Mouse (Mus musculus) heart, embryonic 13.5 days (tissue): ENCODE data around the gene Baiap2l1. TPM values are rescaled to one million over a fixed set of nuclear protein-coding genes. Genes with fewer than 3 reads are reported as not detected.

Source experiments
- ATAC-seq: fragments of 200-750 bp; cut with Nextera tagmentation; 2 replicates; pipeline ENCODE4 v1.8.0; 2017; ENCODE audit warnings: moderate TSS enrichment; ENCODE audit not compliant: insufficient number of reproducible peaks, low FRiP score, low TSS enrichment; ENCODE audit errors: extremely low read depth
- H3K27ac ChIP-seq: fragments of 300-500 bp; sonication (generic); replicated peaks from 2 replicates; pipeline ENCODE4 v1.5.1; 2015; ENCODE audit warnings: moderate library complexity, mild to moderate bottlenecking, inconsistent platforms
- H3K27me3 ChIP-seq: fragments of 300-500 bp; sonication (generic); replicated peaks from 2 replicates; pipeline ENCODE4 v1.6.1; 2015; ENCODE audit warnings: mild to moderate bottlenecking, inconsistent platforms
- H3K36me3 ChIP-seq: fragments of 300-500 bp; sonication (generic); 2 replicates; pipeline ENCODE4 v1.6.1; 2015; ENCODE audit warnings: mild to moderate bottlenecking, inconsistent platforms
- H3K4me1 ChIP-seq: fragments of 300-500 bp; sonication (generic); 2 replicates; pipeline ENCODE4 v1.6.1; 2015; ENCODE audit warnings: inconsistent platforms
- H3K4me2 ChIP-seq: fragments of 300-500 bp; sonication (generic); 2 replicates; pipeline ENCODE4 v1.6.1; 2015; ENCODE audit warnings: inconsistent platforms, mild to moderate bottlenecking, moderate library complexity
- H3K4me3 ChIP-seq: fragments of 300-500 bp; sonication (generic); 2 replicates; pipeline ENCODE4 v1.5.1; 2015; ENCODE audit warnings: moderate library complexity, mild to moderate bottlenecking, inconsistent platforms
- H3K9ac ChIP-seq: fragments of 300-500 bp; sonication (generic); 2 replicates; pipeline ENCODE4 v1.6.1; 2015; ENCODE audit warnings: inconsistent platforms, mild to moderate bottlenecking, moderate library complexity
- H3K9me3 ChIP-seq: fragments of 300-500 bp; sonication (generic); 2 replicates; pipeline ENCODE4 v1.6.1; 2016; ENCODE audit warnings: inconsistent platforms
- WGBS: fragments of 180-500 bp; shearing (Covaris S2); methylation state at CpG from one replicate; pipeline ENCODE4 v1.1.7; 2015; ENCODE audit warnings: mixed read lengths; 5-methylcytosine and 5-hydroxymethylcytosine counted together
- polyA plus RNA-seq: library from polyadenylated mRNA; unstranded; fragments of >200 nt; fragmentation: Nextera tagmentation; extraction: Ambion mirVana; gene quantifications from 2 replicates; pipeline ENCODE4 v1.2.1, GENCODE M21; 2015

Gene Baiap2l1
- polyA plus RNA-seq, 1 experiment from 2014 or later = 9.1 TPM

DNA sequence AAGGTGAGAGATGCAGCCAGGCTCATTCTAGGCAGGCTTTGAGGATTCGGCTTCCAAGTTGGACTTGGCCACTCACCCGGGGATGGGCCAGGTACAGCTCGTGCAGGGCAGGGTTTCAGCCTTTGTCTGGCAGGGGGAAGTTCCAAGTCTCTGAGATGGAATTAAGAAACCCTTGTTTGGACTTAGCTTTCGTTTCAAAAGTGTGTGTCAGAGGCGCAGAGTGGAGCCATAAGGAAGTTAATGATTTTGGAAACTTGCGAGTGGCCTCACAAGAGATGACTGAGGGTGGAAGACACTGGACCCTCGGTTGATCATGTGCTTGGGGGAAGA is 101.4 kb downstream of the Baiap2l1 start:
- no peaks in the 10 kb centered on the region for H3K9me3 ChIP-seq
- peaks cover 26% of the 10 kb centered on the region for H3K36me3 ChIP-seq
- H3K27ac ChIP-seq = peak overlapping the region; percentile 97
- no peaks in the 10 kb centered on the region for H3K27me3 ChIP-seq
- peak overlapping the region; percentile 100 for H3K9ac ChIP-seq
- peak overlapping the region; percentile 98 for H3K4me3 ChIP-seq
- peaks cover 61% of the 10 kb centered on the region for H3K4me1 ChIP-seq
- ATAC-seq = no peak
- 12% methylated on average over 7 of the region's 7 CpGs for WGBS
- H3K4me2 ChIP-seq = peak overlapping the region; percentile 94

DNA sequence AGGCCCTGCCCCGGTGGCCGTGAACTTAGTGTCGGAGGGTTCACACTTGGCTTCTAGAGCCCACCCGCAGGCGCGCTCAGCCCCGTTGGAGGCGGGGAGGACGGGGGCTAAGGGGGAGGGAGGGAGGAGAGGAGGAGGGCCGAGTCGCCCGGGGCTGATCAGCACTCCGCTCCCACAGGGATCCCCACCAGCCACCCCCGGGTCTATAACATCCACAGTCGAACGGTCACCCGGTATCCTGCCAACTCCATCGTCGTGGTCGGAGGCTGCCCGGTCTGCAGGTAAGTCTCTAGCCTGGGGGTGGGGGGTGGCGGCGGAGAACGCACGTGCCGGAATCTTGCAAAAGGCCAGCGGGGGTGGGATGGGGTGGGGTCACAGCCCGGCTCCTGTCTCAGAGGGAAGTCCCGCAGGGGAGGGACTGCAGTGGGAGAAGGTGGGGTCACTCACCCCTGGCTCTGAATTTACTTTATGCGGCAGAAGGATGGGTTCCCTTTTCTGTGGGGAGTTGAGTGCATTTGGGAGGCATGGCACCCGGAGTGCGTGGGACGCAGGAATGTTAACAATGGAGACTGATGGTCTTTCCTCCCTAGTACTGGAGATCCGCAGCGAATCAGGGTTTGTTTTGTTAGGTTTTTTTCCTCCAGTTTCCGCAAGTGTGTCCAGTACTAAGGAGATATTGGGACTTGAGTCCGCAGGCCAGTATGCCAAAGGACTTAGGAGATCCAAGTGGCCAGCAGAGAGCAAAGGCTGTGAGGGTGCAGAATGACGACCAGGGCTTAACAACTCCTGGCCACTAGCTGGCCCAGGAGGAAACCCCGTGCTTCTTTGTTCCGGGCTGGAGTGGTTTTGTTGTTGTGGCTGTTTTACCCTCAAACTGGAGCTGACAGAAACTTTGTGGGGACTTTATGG is 102.0 kb downstream of the Baiap2l1 start:
- H3K4me2 ChIP-seq = peak overlapping the region; percentile 94
- peak overlapping the region; percentile 97 for H3K27ac ChIP-seq
- peaks cover 20% of the 10 kb centered on the region for H3K36me3 ChIP-seq
- H3K4me1 ChIP-seq = peaks cover 55% of the 10 kb centered on the region
- ATAC-seq = peak; percentile 40
- peak overlapping the region; percentile 98 for H3K4me3 ChIP-seq
- no peaks in the 10 kb centered on the region for H3K9me3 ChIP-seq
- H3K9ac ChIP-seq = peak overlapping the region; percentile 100
- under 1% methylated on average over 40 of the region's 40 CpGs for WGBS
- no peaks in the 10 kb centered on the region for H3K27me3 ChIP-seq

DNA sequence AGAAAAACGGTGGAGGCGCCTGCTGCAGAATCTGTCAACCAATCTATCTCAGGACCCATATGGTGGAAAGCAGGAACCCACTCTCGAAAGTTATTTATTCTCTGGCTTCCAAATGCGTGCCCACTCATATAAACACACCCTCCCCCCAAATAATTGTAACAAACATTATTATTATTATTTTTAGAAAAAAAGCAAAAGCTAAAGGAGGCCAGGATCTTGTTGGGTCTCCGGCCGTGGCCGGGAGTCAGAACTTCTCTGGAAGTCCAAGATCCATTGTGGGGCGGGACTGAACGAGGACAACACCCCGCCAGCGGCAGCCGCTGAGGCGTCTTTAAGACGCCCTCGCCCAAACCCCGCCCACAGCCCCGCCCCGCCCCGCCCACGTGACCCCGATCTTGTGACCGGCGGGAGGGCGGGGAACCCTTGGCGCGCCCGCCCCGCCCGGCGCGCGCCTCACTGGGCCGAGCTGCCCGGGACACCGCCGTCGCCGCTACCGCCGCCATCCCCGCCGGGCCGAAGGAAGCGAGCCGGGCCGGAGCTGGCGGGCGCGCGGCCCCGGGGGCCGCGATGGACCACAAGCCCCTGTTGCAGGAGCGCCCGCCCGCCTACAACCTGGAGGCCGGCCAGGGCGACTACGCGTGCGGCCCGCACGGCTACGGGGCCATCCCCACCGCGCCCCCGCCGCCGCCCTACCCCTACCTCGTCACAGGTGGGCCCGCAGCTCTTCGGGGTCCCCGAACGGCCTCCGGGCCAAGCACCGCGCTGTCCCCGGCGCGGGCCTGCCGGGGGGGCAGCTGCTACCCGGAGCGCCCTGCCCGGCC is 102.9 kb downstream of the Baiap2l1 start:
- Histone ChIP-seq H3K27me3 (no peaks in the 10 kb centered on the region), H3K4me2 (peak overlapping the region; percentile 94), H3K27ac (peak overlapping the region; percentile 97), H3K4me3 (peak overlapping the region; percentile 98), H3K9me3 (no peaks in the 10 kb centered on the region), H3K4me1 (peaks cover 46% of the 10 kb centered on the region), H3K9ac (peak overlapping the region; percentile 100), H3K36me3 (peaks cover 12% of the 10 kb centered on the region)
- WGBS = 1% methylated on average over 71 of the region's 84 CpGs
- ATAC-seq = peak; percentile 77

DNA sequence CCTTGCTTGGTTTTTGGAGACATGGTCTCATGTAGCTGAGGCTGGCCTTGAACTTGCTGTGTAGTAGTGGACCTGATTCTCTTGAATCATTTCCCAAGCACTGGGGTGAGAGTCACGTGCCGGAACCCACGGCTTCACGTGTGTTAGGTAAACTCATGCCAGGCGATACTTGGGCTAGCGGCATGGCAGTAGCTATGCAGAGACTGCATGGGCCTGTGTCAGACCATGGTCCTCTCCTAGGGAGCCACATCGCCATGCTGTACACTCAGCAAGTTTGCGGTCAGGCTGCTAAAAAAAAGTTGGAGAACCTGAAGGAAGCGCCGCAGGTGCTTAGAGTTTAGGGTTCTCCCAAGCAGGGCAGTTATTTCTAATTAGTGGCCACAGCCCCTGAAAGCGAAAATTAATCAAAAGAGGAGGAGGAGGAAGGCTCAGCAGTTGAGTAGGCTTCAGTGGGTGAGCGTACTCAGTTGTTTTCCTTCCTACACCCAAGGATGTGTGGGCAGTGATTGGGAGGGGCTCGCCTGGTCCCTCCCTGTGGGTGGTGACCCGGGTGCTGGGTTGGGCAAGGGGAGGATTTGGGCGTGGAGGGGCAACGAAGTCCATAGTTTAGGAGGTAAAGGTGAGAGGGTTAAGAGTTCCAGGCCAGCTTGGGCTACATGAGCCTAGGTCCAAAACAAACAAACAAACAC is 103.6 kb downstream of the Baiap2l1 start:
- ATAC-seq = peak; percentile 34
- Histone ChIP-seq H3K9ac (peak overlapping the region; percentile 100), H3K4me2 (peak overlapping the region; percentile 94), H3K27me3 (no peaks in the 10 kb centered on the region), H3K36me3 (peaks cover 5% of the 10 kb centered on the region), H3K27ac (peak overlapping the region; percentile 97), H3K4me1 (peaks cover 38% of the 10 kb centered on the region), H3K4me3 (peak overlapping the region; percentile 98), H3K9me3 (no peaks in the 10 kb centered on the region)
- WGBS = 53% methylated on average over 16 of the region's 16 CpGs

DNA sequence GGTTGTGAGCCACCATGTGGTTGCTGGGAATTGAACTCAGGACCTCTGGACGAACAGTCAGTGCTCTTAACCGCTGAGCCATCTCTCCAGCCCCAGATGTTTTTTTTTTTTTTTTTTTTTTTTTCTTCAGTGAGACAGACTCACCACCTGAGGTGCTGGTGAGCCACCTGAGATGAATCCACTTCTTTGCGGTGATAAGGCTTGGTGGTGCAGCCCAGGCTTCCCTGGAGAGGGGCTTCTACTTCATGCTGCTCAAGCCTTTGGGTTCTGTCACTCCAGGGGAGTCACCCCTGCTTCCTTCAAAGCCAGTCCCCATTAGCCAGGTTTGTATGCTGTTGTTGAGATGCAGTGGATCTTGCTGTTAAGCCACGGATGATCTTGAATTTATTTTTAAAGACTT is 104.7 kb downstream of the Baiap2l1 start:
- no peak overlapping the region for H3K27ac ChIP-seq
- no peaks in the 10 kb centered on the region for H3K36me3 ChIP-seq
- no peak overlapping the region for H3K4me2 ChIP-seq
- ATAC-seq = no peak
- peaks cover 30% of the 10 kb centered on the region for H3K4me1 ChIP-seq
- no peaks in the 10 kb centered on the region for H3K9me3 ChIP-seq
- no peak overlapping the region for H3K9ac ChIP-seq
- H3K4me3 ChIP-seq = no peak overlapping the region
- WGBS = 72% methylated on average over 4 of the region's 4 CpGs
- no peaks in the 10 kb centered on the region for H3K27me3 ChIP-seq

DNA sequence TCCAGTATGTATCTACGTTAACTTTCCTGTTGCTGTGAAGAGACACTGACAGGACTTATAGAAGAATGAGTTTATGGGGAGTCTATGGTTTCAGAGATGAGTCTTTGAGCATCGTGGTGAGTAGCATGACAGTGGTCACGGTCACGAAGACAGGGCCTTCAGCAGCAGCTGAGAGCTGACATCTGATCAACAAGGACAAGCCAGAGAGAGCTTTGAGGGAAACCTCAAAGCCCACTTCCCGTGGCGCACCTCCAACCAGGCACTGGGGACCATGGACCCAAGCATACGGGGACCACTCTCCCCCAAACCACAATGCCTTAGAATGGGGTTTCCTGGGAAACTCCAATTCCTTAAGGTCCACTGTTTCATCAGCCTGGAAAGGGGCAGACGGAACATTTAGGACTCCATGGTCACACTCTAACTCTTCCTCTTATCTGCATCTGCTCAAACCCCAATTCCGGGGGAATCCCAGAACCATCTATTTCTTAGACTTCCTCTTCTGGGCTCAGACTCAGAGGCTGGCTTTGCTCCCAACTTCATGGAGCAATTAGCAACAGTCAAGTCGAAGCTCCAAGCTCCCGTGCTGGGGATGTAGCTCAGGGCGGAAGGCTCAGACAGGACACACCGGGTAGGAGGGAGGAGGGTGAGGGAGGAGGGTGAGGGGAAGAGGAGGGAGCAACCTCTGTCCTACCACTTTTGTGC is 105.9 kb downstream of the Baiap2l1 start:
- Histone ChIP-seq H3K36me3 (no peaks in the 10 kb centered on the region), H3K4me1 (peaks cover 28% of the 10 kb centered on the region), H3K4me2 (no peak overlapping the region), H3K27ac (no peak overlapping the region), H3K9me3 (no peaks in the 10 kb centered on the region), H3K4me3 (no peak overlapping the region), H3K27me3 (no peaks in the 10 kb centered on the region), H3K9ac (no peak overlapping the region)
- WGBS = 83% methylated on average over 13 of the region's 13 CpGs
- ATAC-seq = no peak

DNA sequence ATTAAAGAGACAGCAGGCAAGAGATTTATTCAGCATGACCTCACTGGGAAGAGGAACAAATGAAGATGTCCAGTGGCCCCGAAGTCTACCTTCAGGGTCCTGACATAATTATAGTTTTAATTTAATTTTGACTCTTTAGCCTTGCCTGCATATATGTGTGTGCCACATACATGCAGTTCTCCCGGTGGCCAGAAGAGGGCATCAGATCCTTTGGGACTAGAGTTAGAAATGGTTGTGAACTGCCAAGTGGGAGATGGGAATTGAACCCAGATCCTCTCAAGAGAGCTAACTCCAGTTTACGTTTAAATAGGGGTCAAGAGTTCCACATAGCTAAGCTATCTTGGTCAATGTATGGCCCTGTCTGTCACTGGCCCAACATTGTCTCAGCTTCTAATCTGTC is 108.0 kb downstream of the Baiap2l1 start:
- Histone ChIP-seq H3K4me1 (peaks cover 25% of the 10 kb centered on the region), H3K4me2 (no peak overlapping the region), H3K27me3 (no peaks in the 10 kb centered on the region), H3K27ac (no peak overlapping the region), H3K4me3 (no peak overlapping the region), H3K9ac (no peak overlapping the region), H3K36me3 (no peaks in the 10 kb centered on the region), H3K9me3 (no peaks in the 10 kb centered on the region)
- no peak for ATAC-seq
- WGBS = 82% methylated on average over 3 of the region's 3 CpGs

DNA sequence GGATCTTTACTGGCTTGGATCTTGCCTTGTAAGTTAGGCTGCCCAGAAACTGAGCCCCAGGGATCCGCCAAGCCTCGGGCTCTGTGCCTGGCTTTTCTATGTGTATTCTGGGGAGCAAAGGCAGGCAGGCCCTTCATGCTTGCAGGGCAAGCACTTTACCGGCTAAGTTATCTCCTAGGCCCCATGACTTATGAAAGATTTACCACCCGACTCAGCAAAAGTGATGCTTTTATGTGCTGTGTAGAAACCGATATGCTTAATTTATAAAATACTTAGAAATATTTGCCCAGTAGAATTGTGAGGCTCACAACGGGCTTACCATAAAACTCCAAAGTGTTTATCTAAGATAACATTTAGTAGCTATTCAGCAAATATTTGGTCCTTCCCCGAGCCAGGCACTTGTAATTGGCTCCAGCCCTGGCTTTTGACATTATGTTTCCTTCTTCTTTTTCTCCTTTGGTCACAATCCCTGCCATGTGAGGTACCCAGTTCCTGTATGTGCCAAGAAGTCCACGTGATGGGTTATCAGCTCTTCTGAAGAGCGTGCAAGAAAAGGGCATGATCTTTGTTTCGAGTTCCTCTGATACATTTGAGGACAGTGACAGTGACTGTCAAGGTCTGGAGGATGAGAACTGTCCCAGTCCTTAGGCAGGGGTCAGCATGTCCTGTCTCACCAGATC is 109.9 kb downstream of the Baiap2l1 start:
- Histone ChIP-seq H3K4me1 (peaks cover 16% of the 10 kb centered on the region), H3K36me3 (no peaks in the 10 kb centered on the region), H3K9me3 (no peaks in the 10 kb centered on the region), H3K4me2 (no peak overlapping the region), H3K9ac (no peak overlapping the region), H3K4me3 (no peak overlapping the region), H3K27ac (peak overlapping the region; percentile 16; the same call in 1 of the 2 replicates), H3K27me3 (no peaks in the 10 kb centered on the region)
- no peak for ATAC-seq
- WGBS = 47% methylated on average over 10 of the region's 10 CpGs

DNA sequence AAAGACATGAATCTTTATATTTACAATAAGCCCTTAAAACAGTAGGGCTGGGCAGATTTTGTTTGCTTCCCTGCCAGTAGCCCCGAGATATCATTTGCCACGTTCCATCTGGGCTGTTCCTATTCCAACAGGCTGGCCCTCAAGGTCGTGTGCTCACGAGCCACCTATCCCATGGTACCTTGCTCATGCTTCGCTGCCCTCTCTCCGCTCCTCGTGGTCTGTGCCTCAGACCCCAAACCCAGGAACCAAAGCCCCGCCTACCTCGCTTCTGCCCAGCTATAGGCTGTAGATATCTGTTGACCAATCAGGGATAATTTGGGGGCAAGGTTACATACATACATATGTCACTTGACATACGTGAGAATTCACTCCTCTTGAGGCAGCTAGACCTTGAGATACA is 110.6 kb downstream of the Baiap2l1 start:
- no peaks in the 10 kb centered on the region for H3K36me3 ChIP-seq
- peaks cover 22% of the 10 kb centered on the region for H3K4me1 ChIP-seq
- no peak overlapping the region for H3K4me3 ChIP-seq
- H3K9me3 ChIP-seq = no peaks in the 10 kb centered on the region
- no peak for ATAC-seq
- WGBS = 73% methylated on average over 10 of the region's 10 CpGs
- H3K9ac ChIP-seq = no peak overlapping the region
- H3K27me3 ChIP-seq = no peaks in the 10 kb centered on the region
- no peak overlapping the region for H3K4me2 ChIP-seq
- H3K27ac ChIP-seq = peak overlapping the region; percentile 16; the same call in 1 of the 2 replicates

DNA sequence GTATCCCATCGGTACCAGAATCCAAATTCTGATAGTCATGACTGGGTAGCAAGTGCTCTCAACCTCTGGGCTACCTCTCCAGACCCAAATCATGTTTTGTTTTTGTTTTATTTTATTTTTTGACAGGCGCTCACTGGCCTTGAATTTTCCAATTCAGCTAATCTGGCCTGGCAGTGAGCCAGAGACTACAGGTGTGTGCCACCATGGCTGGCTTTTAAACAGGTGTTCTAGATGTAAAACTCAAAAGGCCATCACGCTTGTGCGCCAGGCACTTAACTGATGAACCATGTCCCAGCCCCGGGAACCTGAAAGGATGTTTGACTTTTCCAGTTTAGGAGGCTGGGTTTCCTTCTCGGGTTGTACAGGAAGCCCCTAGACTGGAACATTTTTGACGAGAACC is 111.2 kb downstream of the Baiap2l1 start:
- no peak for ATAC-seq
- WGBS = 66% methylated on average over 7 of the region's 7 CpGs
- Histone ChIP-seq H3K27ac (no peak overlapping the region), H3K36me3 (no peaks in the 10 kb centered on the region), H3K9me3 (no peaks in the 10 kb centered on the region), H3K4me2 (no peak overlapping the region), H3K9ac (no peak overlapping the region), H3K27me3 (no peaks in the 10 kb centered on the region), H3K4me3 (no peak overlapping the region), H3K4me1 (peaks cover 24% of the 10 kb centered on the region)
